Mouse (Mus musculus) heart, adult 2 months (tissue): ENCODE results near the gene Cntd1. TPM values are rescaled to one million over a fixed set of nuclear protein-coding genes. Genes with fewer than 3 reads are reported as not detected.

Experiments used
- DNase-seq, 2 experiments: peaks; one replicate each; pipeline ENCODE4 v3.0.0; 2021
- H3K27ac ChIP-seq: fragments of 200-600 bp; 2 replicates; pipeline ENCODE4 v1.8.1; 2022
- H3K27me3 ChIP-seq: fragments of 200-500 bp; 2 replicates; pipeline ENCODE4 v1.6.1; 2012; ENCODE audit warnings: mild to moderate bottlenecking, low read length, inconsistent platforms, mixed read lengths; ENCODE audit not compliant: control insufficient read depth, insufficient read depth
- H3K36me3 ChIP-seq: fragments of 200-500 bp; 2 replicates; pipeline ENCODE4 v1.6.1; 2012; ENCODE audit warnings: low read length, inconsistent platforms; ENCODE audit not compliant: control insufficient read depth, insufficient read depth
- H3K4me1 ChIP-seq: fragments of 200-500 bp; 2 replicates; pipeline ENCODE4 v1.6.1; 2011; ENCODE audit warnings: low read length; ENCODE audit not compliant: control insufficient read depth, insufficient read depth
- H3K4me3 ChIP-seq: fragments of 200-600 bp; 2 replicates; pipeline ENCODE4 v1.8.1; 2022
- H3K79me2 ChIP-seq: fragments of 200-500 bp; replicated peaks from 2 replicates; pipeline ENCODE4 v1.6.1; 2012; ENCODE audit warnings: mild to moderate bottlenecking, inconsistent platforms, low read length, moderate library complexity, mixed read lengths; ENCODE audit not compliant: control insufficient read depth, insufficient read depth
- H3K9ac ChIP-seq: fragments of 200-500 bp; 2 replicates; pipeline ENCODE4 v1.6.1; 2012; ENCODE audit warnings: low read depth, mild to moderate bottlenecking, control low read depth, inconsistent platforms, low read length, mixed read lengths
- CTCF ChIP-seq: fragments of 200-600 bp; IDR thresholded peaks from 2 replicates; pipeline ENCODE4 v1.8.1; 2022; ENCODE audit warnings: antibody characterized with exemption, mild to moderate bottlenecking, moderate library complexity
- EP300 ChIP-seq: fragments of 200-500 bp; IDR thresholded peaks from 2 replicates; pipeline ENCODE4 v1.6.1; 2011; ENCODE audit warnings: low read depth, low read length, control low read depth; ENCODE audit not compliant: insufficient read depth
- POLR2A ChIP-seq: fragments of 200-500 bp; IDR thresholded peaks from 2 replicates; pipeline ENCODE4 v1.6.1; 2011; ENCODE audit warnings: mild to moderate bottlenecking, low read depth, low read length, control low read depth; ENCODE audit not compliant: insufficient read depth
- WGBS: fragments of 180-500 bp; shearing (Covaris S2); methylation state at CpG from one replicate; pipeline ENCODE4 v1.1.7; 2018; 5-methylcytosine and 5-hydroxymethylcytosine counted together
- intact Hi-C: fragments of 180-260 bp; cut with DNase I; formaldehyde crosslinking; loops from one replicate; pipeline ENCODE4 v1.15.1; 2025
- polyA plus RNA-seq: library from polyadenylated mRNA; depleted of rRNA; stranded (reverse); fragments of >200 nt; gene quantifications from 2 replicates; pipeline ENCODE4 v1.2.3, GENCODE M21; 2012
- total RNA-seq, 2 experiments: library from RNA; stranded (reverse); gene quantifications; 2 replicates each; pipeline ENCODE4 v1.2.3; 2021

The Cntd1 gene
- total and polyA plus RNA-seq, 3 experiments, result 0.12 to 0.36 (median 0.23) TPM

DNA sequence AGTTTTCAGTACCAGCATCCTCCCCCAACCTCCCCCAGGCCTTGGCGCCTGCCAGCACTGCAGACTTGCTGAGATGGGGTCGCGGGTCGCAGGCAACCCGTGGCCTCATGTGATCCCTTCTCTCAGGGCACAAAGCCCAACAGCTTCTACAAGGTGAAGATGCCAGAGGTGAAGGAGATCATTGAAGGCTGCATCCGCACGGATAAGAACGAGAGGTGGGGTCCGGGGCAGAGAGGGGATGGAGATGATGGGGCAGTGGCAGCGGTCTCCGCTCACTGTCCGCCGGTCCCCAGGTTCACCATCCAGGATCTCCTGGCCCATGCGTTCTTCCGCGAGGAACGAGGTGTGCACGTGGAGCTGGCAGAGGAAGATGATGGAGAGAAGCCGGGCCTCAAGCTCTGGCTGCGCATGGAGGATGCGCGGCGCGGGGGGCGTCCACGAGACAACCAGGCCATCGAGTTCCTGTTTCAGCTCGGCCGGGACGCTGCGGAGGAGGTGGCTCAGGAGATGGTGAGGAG, 13.8 kb upstream of the Cntd1 start:
- no peak for TF ChIP-seq POLR2A
- no peak for TF ChIP-seq CTCF
- no peak for TF ChIP-seq EP300
- Histone ChIP-seq H3K79me2 (no peaks in the 10 kb centered on the region), H3K27me3 (no peaks in the 10 kb centered on the region; the same call in 1 of the 2 replicates), H3K36me3 (no peaks in the 10 kb centered on the region), H3K9ac (no peak overlapping the region), H3K4me1 (peaks cover under 1% of the 10 kb centered on the region), H3K4me3 (no peak overlapping the region), H3K27ac (no peak overlapping the region)
- DNase-seq, result no peak
- intact Hi-C loops, result no loop called here
- WGBS, result 21% methylated on average over 31 of the region's 31 CpGs

DNA sequence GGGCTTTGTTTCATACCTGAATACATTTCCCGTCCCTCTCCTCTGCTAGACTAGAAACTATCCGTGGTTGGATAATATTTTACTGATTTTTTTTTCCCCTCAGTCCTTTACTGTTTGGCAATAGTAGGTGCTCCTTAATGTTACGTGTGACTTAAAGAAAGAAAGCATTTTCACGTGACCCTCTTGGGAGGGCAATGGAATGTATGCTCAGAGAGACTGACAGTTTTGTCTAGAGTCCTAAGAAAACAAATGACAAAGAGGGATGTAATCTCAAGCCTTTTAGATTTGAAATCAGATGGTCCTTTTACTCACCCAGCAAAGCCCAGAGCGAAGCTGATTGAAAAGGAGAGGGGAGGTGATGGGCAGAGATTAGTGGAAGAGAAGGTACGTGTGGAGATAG, 12.9 kb upstream of the Cntd1 start:
- no peak for TF ChIP-seq CTCF
- TF ChIP-seq POLR2A, result no peak
- no peak for TF ChIP-seq EP300
- no peak overlapping the region for H3K9ac ChIP-seq
- no peaks in the 10 kb centered on the region for H3K79me2 ChIP-seq
- H3K4me1 ChIP-seq, result no peaks in the 10 kb centered on the region
- no peak for DNase-seq
- intact Hi-C loops, result no loop called here
- H3K36me3 ChIP-seq, result no peaks in the 10 kb centered on the region
- 55% methylated on average over 6 of the region's 6 CpGs for WGBS
- no peak overlapping the region for H3K4me3 ChIP-seq
- no peaks in the 10 kb centered on the region; the same call in 1 of the 2 replicates for H3K27me3 ChIP-seq
- H3K27ac ChIP-seq, result no peak overlapping the region

DNA sequence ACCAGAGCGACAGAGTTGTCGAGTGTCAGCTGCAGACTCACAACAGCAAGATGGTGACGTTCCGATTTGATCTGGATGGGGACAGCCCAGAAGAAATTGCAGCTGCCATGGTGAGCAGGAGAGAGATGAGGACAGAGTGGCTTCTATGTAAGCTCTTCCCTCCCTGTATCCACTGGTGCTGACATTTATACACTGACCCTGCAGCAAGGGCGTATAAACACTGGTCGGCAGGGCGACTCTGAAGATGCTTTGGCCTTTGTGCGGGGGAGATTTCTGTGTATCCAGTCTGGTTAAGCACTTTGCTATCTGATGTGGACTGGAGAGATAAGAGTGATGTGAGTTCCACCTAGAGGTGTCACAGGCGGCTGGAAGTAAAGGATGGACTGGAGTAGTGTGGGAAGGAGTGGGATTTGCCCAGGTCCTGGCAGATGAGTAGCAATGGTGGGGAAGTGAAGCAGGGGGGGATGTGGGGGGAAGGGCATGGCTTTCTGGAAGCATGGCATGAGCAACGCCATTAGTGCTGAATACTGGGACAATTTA, 9.2 kb upstream of the Cntd1 start:
- no peaks in the 10 kb centered on the region for H3K27me3 ChIP-seq
- intact Hi-C loops, result no loop called here
- no peak overlapping the region for H3K9ac ChIP-seq
- no peak for DNase-seq
- no peak overlapping the region for H3K27ac ChIP-seq
- WGBS, result 43% methylated on average over 10 of the region's 10 CpGs
- no peaks in the 10 kb centered on the region for H3K79me2 ChIP-seq
- TF ChIP-seq EP300, result no peak
- TF ChIP-seq CTCF, result no peak
- no peak for TF ChIP-seq POLR2A
- H3K36me3 ChIP-seq, result no peaks in the 10 kb centered on the region
- H3K4me3 ChIP-seq, result no peak overlapping the region
- no peaks in the 10 kb centered on the region for H3K4me1 ChIP-seq

DNA sequence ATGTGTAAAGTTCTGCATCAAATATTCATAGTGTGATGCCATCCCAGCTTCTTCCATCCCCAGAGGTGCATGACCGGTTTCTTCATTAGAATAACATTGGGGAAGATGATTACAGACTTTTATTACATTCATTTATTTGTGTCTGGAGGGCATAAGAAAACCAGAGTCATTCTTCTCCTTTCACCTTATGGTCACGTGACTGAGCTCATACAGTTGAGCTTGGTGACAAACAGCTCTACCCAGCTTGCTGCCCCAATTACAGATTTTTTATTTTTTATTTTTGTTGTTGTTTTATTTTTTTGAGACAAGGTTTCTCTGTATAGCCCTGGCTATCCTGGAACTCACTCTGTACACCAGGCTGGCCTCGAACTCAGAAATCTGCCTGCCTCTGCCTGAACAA, 6.4 kb upstream of the Cntd1 start:
- H3K4me1 ChIP-seq, result 0 out of 2 replicates have a peak, but pooled peaks cover 1% of the 10 kb centered on the region
- H3K79me2 ChIP-seq, result no peaks in the 10 kb centered on the region
- no peak overlapping the region for H3K27ac ChIP-seq
- WGBS, result 82% methylated on average over 3 of the region's 3 CpGs
- TF ChIP-seq POLR2A (no peak), EP300 (no peak), CTCF (no peak)
- H3K36me3 ChIP-seq, result no peaks in the 10 kb centered on the region; the same call in 1 of the 2 replicates
- H3K9ac ChIP-seq, result no peak overlapping the region
- no peak for DNase-seq
- intact Hi-C loops, result no loop called here
- H3K27me3 ChIP-seq, result no peaks in the 10 kb centered on the region
- H3K4me3 ChIP-seq, result no peak overlapping the region

DNA sequence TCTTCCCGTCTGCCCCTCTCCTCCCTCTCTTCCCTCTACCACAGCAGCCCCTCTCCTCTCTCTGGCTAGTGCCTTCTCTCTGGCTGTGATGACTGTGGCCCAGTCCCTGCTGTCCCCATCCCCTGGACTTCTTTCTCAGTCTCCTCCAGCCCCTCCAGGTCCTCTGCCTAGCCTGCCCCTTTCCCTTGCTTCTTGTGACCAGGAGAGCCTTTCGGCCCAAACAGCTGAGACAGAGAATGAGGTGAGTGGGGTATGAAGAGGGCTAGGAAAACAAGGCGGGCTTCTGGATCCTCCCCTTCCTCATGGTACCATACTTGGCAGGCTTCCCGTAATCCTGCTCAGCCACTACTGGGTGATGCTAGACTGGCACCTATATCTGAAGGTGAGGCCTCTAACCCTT, 3.5 kb upstream of the Cntd1 start:
- intact Hi-C loops, result no loop called here
- Histone ChIP-seq H3K27ac (no peak overlapping the region), H3K4me3 (no peak overlapping the region), H3K36me3 (no peaks in the 10 kb centered on the region; the same call in 1 of the 2 replicates), H3K9ac (no peak overlapping the region), H3K79me2 (no peaks in the 10 kb centered on the region), H3K27me3 (no peaks in the 10 kb centered on the region), H3K4me1 (peaks cover 7% of the 10 kb centered on the region)
- no peak for TF ChIP-seq EP300
- TF ChIP-seq POLR2A, result no peak
- TF ChIP-seq CTCF, result no peak
- WGBS, result 81% methylated on average over 4 of the region's 4 CpGs
- no peak for DNase-seq

DNA sequence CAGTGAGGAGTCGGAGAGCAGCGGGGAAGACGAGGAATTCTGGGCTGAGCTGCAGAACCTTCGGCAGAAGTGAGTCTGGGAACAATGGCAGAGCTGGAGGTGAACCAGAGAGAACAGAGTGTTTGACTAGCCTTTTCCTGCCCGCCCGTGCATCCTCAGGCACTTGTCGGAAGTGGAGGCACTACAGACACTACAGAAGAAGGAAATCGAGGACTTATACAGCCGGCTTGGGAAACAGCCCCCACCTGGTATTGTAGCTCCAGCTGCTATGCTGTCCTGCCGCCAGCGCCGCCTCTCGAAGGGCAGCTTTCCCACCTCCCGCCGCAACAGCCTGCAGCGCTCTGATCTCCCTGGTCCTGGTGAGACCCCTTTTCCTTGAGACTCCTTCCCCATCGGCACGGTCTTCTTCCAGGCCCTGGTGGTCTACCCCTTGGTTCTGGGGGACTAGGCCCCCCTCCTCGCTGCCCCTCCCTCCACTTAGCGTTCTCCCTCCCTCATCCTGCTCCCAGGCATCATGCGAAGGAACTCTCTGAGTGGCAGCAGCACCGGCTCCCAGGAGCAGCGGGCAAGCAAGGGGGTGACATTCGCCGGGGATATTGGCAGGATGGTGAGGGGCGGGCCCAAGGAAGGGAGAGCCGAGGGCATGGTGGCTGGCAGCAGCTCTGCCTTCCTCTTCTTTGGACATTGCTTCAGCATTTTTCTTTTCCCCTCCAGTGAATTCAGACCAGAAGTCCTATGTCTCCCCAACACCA, 2.3 kb upstream of the Cntd1 start:
- TF ChIP-seq POLR2A (no peak), EP300 (no peak), CTCF (no peak)
- intact Hi-C loops, result loop anchor here (2.0 kb wide), 1 partner anchor 14 kb away; no protein-coding TSS in a partner anchor
- H3K4me3 ChIP-seq, result no peak overlapping the region
- no peaks in the 10 kb centered on the region; the same call in 1 of the 2 replicates for H3K36me3 ChIP-seq
- no peaks in the 10 kb centered on the region for H3K27me3 ChIP-seq
- H3K9ac ChIP-seq, result no peak overlapping the region
- 47% methylated on average over 27 of the region's 27 CpGs for WGBS
- no peak overlapping the region for H3K27ac ChIP-seq
- no peaks in the 10 kb centered on the region for H3K79me2 ChIP-seq
- no peak for DNase-seq
- H3K4me1 ChIP-seq, result peaks cover 7% of the 10 kb centered on the region
